Mouse (Mus musculus): Measurements from ENCODE around the gene Igf1r. TPM values are rescaled to one million over a fixed set of nuclear protein-coding genes. Genes with fewer than 3 reads are reported as not detected.
A peak's percentile ranks its signal among the peaks of the same experiment; 100 is the strongest.
"Not testable (repeated sequence)": the region's sequence is repeated elsewhere in the genome, so short reads cannot be mapped to it uniquely, and the experiment has no call there.

Igf1r gene
- polyA plus RNA-seq, 1 experiment = 22.7 TPM

DNA sequence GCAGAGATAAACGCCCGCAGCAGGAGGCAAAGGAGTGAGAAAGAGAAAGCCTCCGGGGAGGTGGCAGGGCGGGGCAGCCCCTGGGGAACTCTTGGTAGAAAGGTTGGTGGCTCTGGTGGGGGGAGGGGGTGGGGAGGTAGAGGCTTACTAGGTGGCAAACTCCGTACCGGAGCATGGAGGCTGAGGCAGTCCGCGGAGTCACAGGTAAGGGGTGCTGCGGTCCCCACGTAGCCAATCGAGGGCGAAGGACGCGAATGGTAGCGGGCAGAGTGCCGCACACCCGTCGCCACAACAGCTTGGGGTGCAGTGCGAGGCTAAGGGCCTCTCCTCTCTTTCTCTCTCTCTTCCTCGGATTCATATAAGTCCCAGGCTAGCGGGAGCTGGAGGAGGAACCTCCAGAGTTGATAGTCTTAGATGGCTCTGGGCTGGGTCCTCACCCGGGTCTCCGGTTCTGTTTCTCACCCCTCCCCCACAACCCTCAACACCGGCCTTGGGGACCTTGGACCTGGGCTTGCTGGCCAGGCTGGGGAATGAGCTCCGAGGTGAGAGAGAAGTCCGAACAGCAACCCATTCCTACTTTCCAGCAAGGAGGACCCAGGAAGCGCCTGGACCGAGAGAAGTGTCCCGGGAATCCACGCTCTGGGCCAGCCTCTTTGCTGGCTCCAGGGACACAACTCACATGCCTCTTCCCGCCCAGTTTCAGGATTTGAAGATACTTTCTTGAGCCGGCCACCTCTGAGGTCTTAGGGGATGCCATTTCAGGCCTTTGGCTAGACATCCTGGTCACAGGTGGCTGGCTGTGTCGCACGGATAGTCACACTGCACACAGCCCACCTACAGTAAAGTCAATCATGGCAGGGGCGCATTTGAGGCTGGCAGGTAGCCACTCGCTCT is 323.5 kb downstream of the Igf1r start:
- H3K4me3 ChIP-seq (ENCODE audit: insufficient read depth, low read length) = 0 out of 2 replicates have a peak overlapping the region, but pooled peaks have one; percentile 10
- no peaks in the 10 kb centered on the region for H3K4me1 ChIP-seq (ENCODE audit: control insufficient read depth, insufficient read depth, low read length)
- H3K27ac ChIP-seq (ENCODE audit: insufficient read depth, low read length) = no peak overlapping the region
- TF ChIP-seq POLR2A (IDR thresholded peaks at IDR 0.05; ENCODE audit: extremely low read depth, insufficient read depth, low read length) (no peak), CTCF (IDR thresholded peaks at IDR 0.05; ENCODE audit: extremely low read depth, insufficient read depth, low read length) (no peak)

DNA sequence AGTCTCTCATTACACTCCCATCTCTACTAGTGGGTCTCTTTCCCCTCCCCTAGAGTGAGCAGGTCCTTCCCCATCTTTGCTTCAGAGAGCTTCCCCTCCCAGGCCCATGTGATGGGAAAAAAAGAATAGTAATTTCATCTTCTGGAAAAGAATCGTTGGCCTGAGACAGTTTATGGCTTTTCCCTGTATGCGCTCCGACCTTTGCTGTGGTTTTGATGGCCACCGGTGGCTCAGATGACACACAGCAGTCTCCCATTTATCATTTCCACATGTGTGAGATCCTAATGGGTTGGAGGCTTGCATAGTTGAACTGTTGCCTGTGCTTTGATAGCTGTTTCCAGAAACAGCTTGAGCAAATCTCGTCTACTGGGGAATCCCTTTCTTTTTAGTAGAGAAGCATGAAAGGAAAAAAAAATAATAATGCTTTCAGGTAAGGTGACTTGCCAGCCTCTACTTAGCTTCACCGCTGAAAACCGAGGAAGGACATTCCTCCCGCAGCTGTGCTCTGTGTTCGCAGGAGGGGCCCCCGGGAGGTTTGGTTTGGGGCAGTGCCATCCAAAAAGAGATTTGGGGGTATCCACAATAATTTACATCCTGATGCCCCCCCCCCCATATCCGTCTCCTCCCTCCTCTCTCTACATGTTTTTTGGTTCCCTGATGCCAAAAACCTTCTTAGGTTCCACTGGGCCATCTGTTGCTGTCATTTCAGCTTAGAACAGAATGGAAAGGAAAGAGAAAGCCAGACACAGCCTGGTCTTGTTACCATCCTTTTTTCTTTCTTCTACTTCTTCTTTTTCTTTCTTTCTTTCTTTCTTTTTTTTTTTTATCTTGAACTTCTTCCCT is 324.6 kb downstream of the Igf1r start:
- H3K27ac ChIP-seq (ENCODE audit: insufficient read depth, low read length) = no peak overlapping the region
- TF ChIP-seq POLR2A (IDR thresholded peaks at IDR 0.05; ENCODE audit: extremely low read depth, insufficient read depth, low read length) (no peak), CTCF (IDR thresholded peaks at IDR 0.05; ENCODE audit: extremely low read depth, insufficient read depth, low read length) (no peak)
- no peak overlapping the region for H3K4me3 ChIP-seq (ENCODE audit: insufficient read depth, low read length)
- H3K4me1 ChIP-seq (ENCODE audit: control insufficient read depth, insufficient read depth, low read length) = no peaks in the 10 kb centered on the region

DNA sequence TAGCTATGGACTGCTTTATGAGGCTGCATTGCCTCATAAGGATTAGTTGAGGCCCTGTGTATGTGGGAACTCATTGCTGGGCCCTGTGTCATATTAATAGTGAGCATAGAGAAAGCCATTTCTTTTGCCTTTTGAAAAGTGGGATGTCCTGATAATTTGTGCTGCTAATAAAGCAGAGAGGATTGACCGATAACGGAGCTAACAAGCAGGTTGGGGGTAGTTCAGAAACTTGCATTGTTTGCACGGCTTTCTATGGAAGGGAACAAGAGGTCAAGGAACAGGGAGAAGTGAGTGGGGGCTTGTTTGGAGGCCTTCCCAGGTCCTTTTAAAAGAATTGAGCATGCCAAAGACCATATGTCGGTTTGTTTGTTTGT is 325.3 kb downstream of the Igf1r start:
- TF ChIP-seq POLR2A (IDR thresholded peaks at IDR 0.05; ENCODE audit: extremely low read depth, insufficient read depth, low read length) (no peak), CTCF (IDR thresholded peaks at IDR 0.05; ENCODE audit: extremely low read depth, insufficient read depth, low read length) (no peak)
- H3K4me1 ChIP-seq (ENCODE audit: control insufficient read depth, insufficient read depth, low read length) = no peaks in the 10 kb centered on the region
- H3K27ac ChIP-seq (ENCODE audit: insufficient read depth, low read length) = no peak overlapping the region
- H3K4me3 ChIP-seq (ENCODE audit: insufficient read depth, low read length) = no peak overlapping the region

DNA sequence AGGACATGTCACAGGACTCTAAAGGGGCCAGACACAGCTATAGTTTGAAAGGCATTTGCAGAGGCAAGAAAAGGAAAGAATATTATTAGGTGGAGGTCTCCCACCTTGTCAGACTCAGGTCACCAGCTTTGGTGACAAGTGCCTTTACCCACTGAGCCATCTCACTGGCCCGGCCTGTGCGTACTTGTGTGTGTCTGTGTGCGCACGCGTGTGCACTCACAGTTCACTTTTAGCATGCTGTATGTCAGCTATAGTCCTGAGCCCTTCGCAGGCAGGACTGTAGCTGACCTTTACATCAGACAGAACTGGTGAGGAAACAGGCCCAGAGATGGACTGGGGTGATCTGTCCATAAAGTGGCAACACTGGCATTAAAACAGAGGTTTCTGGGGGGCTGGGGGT is 325.8 kb downstream of the Igf1r start:
- H3K27ac ChIP-seq (ENCODE audit: insufficient read depth, low read length) = no peak overlapping the region
- H3K4me1 ChIP-seq (ENCODE audit: control insufficient read depth, insufficient read depth, low read length) = no peaks in the 10 kb centered on the region
- TF ChIP-seq CTCF (IDR thresholded peaks at IDR 0.05; ENCODE audit: extremely low read depth, insufficient read depth, low read length) (no peak), POLR2A (IDR thresholded peaks at IDR 0.05; ENCODE audit: extremely low read depth, insufficient read depth, low read length) (no peak)
- no peak overlapping the region for H3K4me3 ChIP-seq (ENCODE audit: insufficient read depth, low read length)

DNA sequence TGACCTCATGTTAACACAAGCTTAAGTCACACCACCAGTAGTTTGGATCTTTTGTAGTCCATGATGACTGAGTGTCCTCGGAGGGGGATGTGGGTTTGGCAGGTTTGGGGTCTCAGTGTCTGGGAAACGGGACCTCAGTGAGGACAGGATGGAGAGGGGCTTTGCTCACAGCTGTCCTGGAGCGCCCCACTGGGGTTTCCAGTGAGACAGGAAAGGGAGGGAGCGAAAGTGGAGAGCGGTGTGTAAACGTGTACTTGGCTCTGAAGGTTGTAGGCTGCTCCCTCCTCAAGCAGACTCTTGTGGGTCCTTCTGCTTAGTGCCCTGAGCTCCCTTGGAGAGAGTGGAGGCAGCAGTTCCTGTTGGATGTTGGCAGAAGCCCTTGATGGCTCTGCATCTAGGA is 326.3 kb downstream of the Igf1r start:
- no peak overlapping the region for H3K27ac ChIP-seq (ENCODE audit: insufficient read depth, low read length)
- TF ChIP-seq POLR2A (IDR thresholded peaks at IDR 0.05; ENCODE audit: extremely low read depth, insufficient read depth, low read length) (no peak), CTCF (IDR thresholded peaks at IDR 0.05; ENCODE audit: extremely low read depth, insufficient read depth, low read length) (no peak)
- no peaks in the 10 kb centered on the region for H3K4me1 ChIP-seq (ENCODE audit: control insufficient read depth, insufficient read depth, low read length)
- H3K4me3 ChIP-seq (ENCODE audit: insufficient read depth, low read length) = no peak overlapping the region

DNA sequence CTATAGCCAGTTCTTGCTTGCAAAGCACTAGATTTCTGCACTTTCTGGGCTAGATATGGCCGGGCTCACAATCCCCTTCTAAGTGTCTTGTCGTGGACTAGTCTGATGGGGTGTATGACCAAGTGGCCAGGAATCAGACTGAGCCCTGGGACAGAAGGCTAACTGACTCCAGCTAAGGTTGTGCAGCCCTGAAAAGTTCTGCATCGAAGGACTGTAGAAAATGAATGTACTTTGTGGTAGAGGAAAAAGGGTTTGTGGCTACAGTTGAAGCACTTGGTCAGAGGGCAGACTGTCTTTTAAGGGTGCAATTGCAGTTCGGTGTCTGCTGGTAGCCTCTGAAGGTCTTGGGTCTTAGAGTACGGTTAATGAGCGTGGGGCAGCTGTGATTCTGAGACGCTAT is 326.9 kb downstream of the Igf1r start:
- TF ChIP-seq CTCF (IDR thresholded peaks at IDR 0.05; ENCODE audit: extremely low read depth, insufficient read depth, low read length) = no peak
- no peak for TF ChIP-seq POLR2A (IDR thresholded peaks at IDR 0.05; ENCODE audit: extremely low read depth, insufficient read depth, low read length)
- no peak overlapping the region for H3K4me3 ChIP-seq (ENCODE audit: insufficient read depth, low read length)
- H3K4me1 ChIP-seq (ENCODE audit: control insufficient read depth, insufficient read depth, low read length) = no peaks in the 10 kb centered on the region
- no peak overlapping the region for H3K27ac ChIP-seq (ENCODE audit: insufficient read depth, low read length)

DNA sequence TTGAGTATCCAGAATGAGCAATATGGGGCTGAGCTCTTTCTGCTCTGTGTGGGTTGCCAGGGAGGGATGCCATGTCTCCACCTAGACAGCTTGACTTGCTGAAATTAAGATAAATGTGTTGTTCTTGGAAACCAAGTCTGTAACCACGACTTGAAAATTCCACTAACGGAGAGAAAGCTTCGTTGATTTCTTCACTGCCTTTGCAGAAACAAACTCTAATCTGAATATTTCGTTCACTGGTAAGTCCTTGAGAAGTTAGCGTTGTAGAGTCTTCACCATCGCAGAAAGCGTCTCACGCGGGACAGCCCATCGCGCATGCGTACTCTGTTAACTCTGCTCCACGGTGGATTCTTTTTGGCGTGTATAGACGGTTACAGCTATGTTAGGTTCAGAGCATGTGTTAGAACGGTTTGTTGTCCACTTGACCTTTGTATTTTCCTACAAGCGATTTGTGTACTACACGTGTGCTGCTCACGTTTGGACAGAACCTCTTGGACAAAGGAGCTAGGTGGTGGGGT is 327.8 kb downstream of the Igf1r start:
- H3K4me1 ChIP-seq (ENCODE audit: control insufficient read depth, insufficient read depth, low read length) = no peaks in the 10 kb centered on the region
- H3K27ac ChIP-seq (ENCODE audit: insufficient read depth, low read length) = no peak overlapping the region
- TF ChIP-seq CTCF (IDR thresholded peaks at IDR 0.05; ENCODE audit: extremely low read depth, insufficient read depth, low read length) (no peak), POLR2A (IDR thresholded peaks at IDR 0.05; ENCODE audit: extremely low read depth, insufficient read depth, low read length) (no peak)
- no peak overlapping the region for H3K4me3 ChIP-seq (ENCODE audit: insufficient read depth, low read length)

DNA sequence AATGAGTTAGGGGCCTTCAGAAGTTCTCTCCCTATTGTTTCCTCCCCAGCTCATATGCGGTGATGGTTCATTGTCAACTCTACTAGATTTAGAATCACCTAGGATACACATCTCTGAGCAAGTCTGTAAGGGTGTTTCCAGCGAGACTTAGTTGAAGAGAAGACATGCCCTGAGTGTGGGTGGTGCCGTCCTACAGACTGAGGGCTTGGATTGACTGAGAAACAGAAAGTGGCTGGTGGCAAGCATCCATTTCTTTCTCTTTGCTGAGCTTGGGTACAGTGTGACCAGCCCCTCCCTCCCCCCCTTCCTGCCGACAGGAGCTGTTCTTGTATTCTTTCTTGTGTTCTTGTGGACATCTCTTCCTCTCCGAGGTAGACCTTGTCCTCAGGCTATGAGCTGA is 328.7 kb downstream of the Igf1r start:
- TF ChIP-seq CTCF (IDR thresholded peaks at IDR 0.05; ENCODE audit: extremely low read depth, insufficient read depth, low read length) (no peak), POLR2A (IDR thresholded peaks at IDR 0.05; ENCODE audit: extremely low read depth, insufficient read depth, low read length) (no peak)
- Histone ChIP-seq H3K27ac (ENCODE audit: insufficient read depth, low read length) (no peak overlapping the region), H3K4me3 (ENCODE audit: insufficient read depth, low read length) (no peak overlapping the region), H3K4me1 (ENCODE audit: control insufficient read depth, insufficient read depth, low read length) (no peaks in the 10 kb centered on the region)

DNA sequence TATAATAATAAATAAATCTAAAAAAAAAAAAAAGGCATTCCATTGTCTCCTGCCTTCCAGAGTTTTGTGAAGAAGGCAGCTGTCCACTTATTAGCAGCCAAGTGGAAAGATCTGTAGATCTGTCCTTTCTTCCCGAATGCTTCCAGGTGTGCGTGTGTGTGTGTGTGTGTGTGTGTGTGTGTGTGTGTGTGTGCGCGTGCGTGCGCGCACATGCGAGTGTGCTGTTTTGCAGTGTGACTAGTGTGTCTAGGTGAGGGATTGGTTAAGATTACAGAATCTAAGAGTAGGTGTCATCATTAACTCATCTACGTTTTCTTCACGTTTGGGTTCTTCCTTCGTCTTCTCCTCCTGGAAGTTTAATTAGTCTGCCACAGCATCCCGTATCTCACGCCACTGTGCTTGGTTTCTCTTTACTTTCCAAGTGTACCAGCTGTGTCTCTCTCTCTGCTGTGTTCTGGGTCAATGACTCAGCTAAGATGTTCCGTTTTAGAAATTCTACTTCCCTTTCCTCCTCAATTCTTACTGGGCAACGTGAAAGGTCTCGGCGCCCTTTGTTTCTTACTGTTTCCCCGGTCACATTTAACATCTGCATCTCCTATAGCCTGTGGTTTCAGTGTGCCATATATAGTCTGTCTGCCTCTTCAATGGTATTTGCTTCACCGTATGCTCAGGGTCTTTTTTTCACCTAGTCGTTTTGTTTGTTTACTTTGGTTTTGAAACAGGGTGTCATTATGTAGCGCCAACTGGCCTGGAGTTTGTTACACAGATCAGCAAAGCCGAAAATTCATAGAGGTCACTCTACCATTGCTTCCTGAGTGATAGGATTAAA is 329.9 kb downstream of the Igf1r start:
- Histone ChIP-seq H3K27ac (ENCODE audit: insufficient read depth, low read length) (no peak overlapping the region), H3K4me3 (ENCODE audit: insufficient read depth, low read length) (no peak overlapping the region), H3K4me1 (ENCODE audit: control insufficient read depth, insufficient read depth, low read length) (no peaks in the 10 kb centered on the region)
- TF ChIP-seq POLR2A (IDR thresholded peaks at IDR 0.05; ENCODE audit: extremely low read depth, insufficient read depth, low read length) = no peak
- no peak for TF ChIP-seq CTCF (IDR thresholded peaks at IDR 0.05; ENCODE audit: extremely low read depth, insufficient read depth, low read length)

DNA sequence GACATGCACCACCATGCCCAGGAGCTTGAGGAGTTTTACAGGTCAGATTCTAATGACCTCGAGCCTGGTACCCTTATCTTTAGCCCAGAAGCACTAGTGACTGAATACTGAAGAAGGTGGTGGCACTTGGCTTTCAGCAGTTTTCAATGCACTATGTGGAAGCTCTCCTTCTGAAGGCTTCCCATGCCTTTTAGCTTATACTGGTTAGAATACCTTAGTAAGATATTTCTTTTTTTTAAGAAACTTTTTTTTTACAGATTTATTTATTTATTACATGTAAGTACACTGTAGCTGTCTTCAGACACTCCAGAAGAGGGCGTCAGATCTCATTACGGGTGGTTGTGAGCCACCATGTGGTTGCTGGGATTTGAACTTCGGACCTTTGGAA is 330.5 kb downstream of the Igf1r start:
- not testable (repeated sequence) for H3K27ac ChIP-seq (ENCODE audit: insufficient read depth, low read length); H3K4me3 ChIP-seq (ENCODE audit: insufficient read depth, low read length); H3K4me1 ChIP-seq (ENCODE audit: control insufficient read depth, insufficient read depth, low read length)

All from cortical plate, adult 2 months (tissue).